Mouse (Mus musculus) midbrain, embryonic 16.5 days (tissue): ENCODE measurements around the gene Def6. TPM values are rescaled to one million over a fixed set of nuclear protein-coding genes. Genes with fewer than 3 reads are reported as not detected.

Source experiments
- ATAC-seq: fragments of 200-750 bp; cut with Nextera tagmentation; 2 replicates; pipeline ENCODE4 v1.8.0; 2017; ENCODE audit warnings: moderate TSS enrichment
- H3K27ac ChIP-seq: fragments of 300-500 bp; sonication (generic); 2 replicates; pipeline ENCODE4 v1.5.1; 2014; ENCODE audit warnings: mild to moderate bottlenecking, low read length, mixed read lengths
- H3K27me3 ChIP-seq: fragments of 300-500 bp; sonication (generic); 2 replicates; pipeline ENCODE4 v1.6.1; 2014; ENCODE audit warnings: low read depth, low read length, mixed read lengths; ENCODE audit not compliant: control insufficient read depth, insufficient read depth
- H3K36me3 ChIP-seq: fragments of 300-500 bp; sonication (generic); 2 replicates; pipeline ENCODE4 v1.6.1; 2014; ENCODE audit warnings: mild to moderate bottlenecking, low read length, moderate library complexity, mixed read lengths; ENCODE audit not compliant: control insufficient read depth, insufficient read depth
- H3K4me1 ChIP-seq: fragments of 300-500 bp; sonication (generic); 2 replicates; pipeline ENCODE4 v1.6.1; 2014; ENCODE audit warnings: mild to moderate bottlenecking, low read length, mixed read lengths; ENCODE audit not compliant: control insufficient read depth, insufficient read depth
- H3K4me2 ChIP-seq: fragments of 300-500 bp; sonication (generic); 2 replicates; pipeline ENCODE4 v1.6.1; 2014; ENCODE audit warnings: mild to moderate bottlenecking, low read length, mixed read lengths
- H3K4me3 ChIP-seq: fragments of 300-500 bp; sonication (generic); 2 replicates; pipeline ENCODE4 v1.5.1; 2014; ENCODE audit warnings: low read depth, mild to moderate bottlenecking, low read length, moderate library complexity, mixed read lengths
- H3K9ac ChIP-seq: fragments of 300-500 bp; sonication (generic); 2 replicates; pipeline ENCODE4 v1.6.1; 2014; ENCODE audit warnings: low read depth, low read length, mixed read lengths
- H3K9me3 ChIP-seq: fragments of 300-500 bp; sonication (generic); replicated peaks from 2 replicates; pipeline ENCODE4 v1.6.1; 2014; ENCODE audit warnings: mild to moderate bottlenecking, low read length, mixed read lengths; ENCODE audit not compliant: control insufficient read depth, poor library complexity, severe bottlenecking
- WGBS: fragments of 180-500 bp; shearing (Covaris S2); extraction: QIAGEN DNeasy Blood & Tissue Kit; methylation state at CpG from one replicate; pipeline ENCODE4 v1.1.7; 2014; 5-methylcytosine and 5-hydroxymethylcytosine counted together
- polyA plus RNA-seq: library from polyadenylated mRNA; unstranded; fragments of >200 nt; fragmentation: Nextera tagmentation; extraction: Ambion mirVana; gene quantifications from 2 replicates; pipeline ENCODE4 v1.2.1, GENCODE M21; 2015

The Def6 gene
- 6.1 and 6.8 TPM in 2 replicates for polyA plus RNA-seq

DNA sequence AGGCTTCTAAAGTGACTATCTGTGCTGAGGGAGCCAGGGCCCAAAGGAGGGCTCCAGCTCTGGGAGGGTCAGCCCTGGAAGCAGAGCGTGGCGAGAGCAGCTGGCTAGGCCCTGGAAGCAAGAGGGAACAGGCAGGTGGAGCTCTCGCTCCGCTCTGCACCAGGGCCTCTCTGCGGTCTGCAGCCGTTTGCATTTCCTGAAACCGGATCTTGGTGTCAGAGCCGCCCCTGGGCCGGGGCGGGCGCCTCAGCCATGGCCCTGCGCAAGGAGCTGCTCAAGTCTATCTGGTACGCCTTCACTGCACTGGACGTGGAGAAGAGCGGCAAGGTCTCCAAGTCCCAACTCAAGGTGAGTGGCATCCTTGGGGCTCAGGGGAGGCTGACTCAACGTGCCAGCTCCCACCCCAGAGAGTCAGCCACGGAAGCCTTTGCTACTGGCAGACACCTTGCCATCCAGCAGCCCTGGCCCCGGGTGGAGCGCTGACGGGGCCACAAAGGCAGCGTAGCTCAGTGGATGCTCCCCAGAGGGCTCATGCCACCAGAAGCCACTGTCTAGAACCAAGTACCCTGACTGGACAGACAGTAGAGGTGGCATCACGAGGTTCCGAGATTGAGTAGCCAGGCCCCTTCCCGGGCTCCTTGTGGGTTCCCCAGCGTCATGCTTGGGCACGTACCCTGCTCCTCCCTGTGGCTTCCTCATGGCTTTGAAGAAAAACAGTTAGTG lies at the start of gene Def6:
TSS of gene Def6 (plus strand) at position 188 of the 723 bp plus-strand sequence.
- no peaks in the 10 kb centered on the region for H3K27me3 ChIP-seq
- H3K36me3 ChIP-seq = 0 out of 2 replicates have a peak, but pooled peaks cover 7% of the 10 kb centered on the region
- peak; percentile 50; the same call in 1 of the 2 replicates for ATAC-seq
- no peaks in the 10 kb centered on the region for H3K9me3 ChIP-seq
- no peaks in the 10 kb centered on the region for H3K4me1 ChIP-seq
- peak within 1 kb of the TSS; percentile 32 for H3K4me2 ChIP-seq
- no peak within 1 kb of the TSS; the same call in 1 of the 2 replicates for H3K27ac ChIP-seq
- H3K9ac ChIP-seq = peak within 1 kb of the TSS; percentile 8; the same call in 1 of the 2 replicates
- WGBS = 24% methylated on average over 26 of the region's 26 CpGs
- H3K4me3 ChIP-seq = peak within 1 kb of the TSS; percentile 8; the same call in 1 of the 2 replicates

GRCm38 (mm10) chr17:28160361-28160760 lies 47.2 kb upstream of the Def6 start:
- H3K4me2 ChIP-seq = no peak overlapping the region
- H3K27me3 ChIP-seq = no peaks in the 10 kb centered on the region
- H3K4me1 ChIP-seq = 0 out of 2 replicates have a peak, but pooled peaks cover 2% of the 10 kb centered on the region
- 30% methylated on average over 10 of the region's 10 CpGs for WGBS
- no peak overlapping the region for H3K4me3 ChIP-seq
- ATAC-seq = no peak
- H3K27ac ChIP-seq = no peak overlapping the region
- peaks cover 4% of the 10 kb centered on the region; the same call in 1 of the 2 replicates for H3K36me3 ChIP-seq
- H3K9ac ChIP-seq = no peak overlapping the region
- no peaks in the 10 kb centered on the region for H3K9me3 ChIP-seq

DNA sequence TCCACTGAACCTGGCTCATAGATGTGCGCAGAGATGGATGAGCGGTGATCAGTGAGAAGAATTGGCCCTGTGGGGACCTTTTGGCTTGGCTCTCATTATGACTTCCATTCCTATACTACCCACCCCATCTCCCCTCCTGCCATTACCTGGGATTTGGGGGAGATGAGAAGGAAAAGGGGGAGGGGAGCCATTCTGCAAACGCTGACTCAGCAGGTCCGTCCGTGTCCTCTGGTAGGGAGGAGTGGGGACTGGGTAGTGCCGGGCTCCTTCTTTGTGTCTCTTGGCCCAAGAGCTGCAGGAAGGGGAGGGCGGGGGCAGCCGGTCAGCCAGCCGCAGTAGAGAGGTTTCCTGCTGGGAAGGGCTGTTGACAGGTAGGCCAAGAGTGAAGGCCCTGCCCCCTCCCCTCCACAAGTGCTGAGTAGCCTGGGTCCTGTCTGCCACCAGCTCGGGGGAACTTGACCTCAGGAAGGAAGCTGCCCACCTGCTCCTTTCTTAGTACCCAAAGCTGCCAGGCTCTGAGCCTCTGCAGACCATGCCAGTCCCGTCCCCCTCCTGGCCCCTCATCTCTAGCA lies 46.2 kb upstream of the Def6 start:
- H3K9ac ChIP-seq = no peak overlapping the region
- 0 out of 2 replicates have a peak, but pooled peaks cover 10% of the 10 kb centered on the region for H3K36me3 ChIP-seq

GRCm38 (mm10) chr17:28163666-28164065 lies 43.9 kb upstream of the Def6 start:
- Histone ChIP-seq H3K36me3 (peaks cover 17% of the 10 kb centered on the region), H3K4me3 (no peak overlapping the region), H3K4me2 (no peak overlapping the region), H3K4me1 (0 out of 2 replicates have a peak, but pooled peaks cover 2% of the 10 kb centered on the region), H3K9ac (no peak overlapping the region), H3K27me3 (no peaks in the 10 kb centered on the region), H3K27ac (no peak overlapping the region), H3K9me3 (no peaks in the 10 kb centered on the region)
- 0 out of 2 replicates have a peak, but pooled peaks have one; percentile 46 for ATAC-seq
- 7% methylated on average over 6 of the region's 6 CpGs for WGBS

More for the DNA sequence above, 46.2 kb upstream of the Def6 start:
- Histone ChIP-seq H3K9me3 (no peaks in the 10 kb centered on the region), H3K4me3 (no peak overlapping the region), H3K27ac (no peak overlapping the region), H3K4me2 (no peak overlapping the region), H3K27me3 (no peaks in the 10 kb centered on the region), H3K4me1 (0 out of 2 replicates have a peak, but pooled peaks cover 2% of the 10 kb centered on the region)
- ATAC-seq = no peak
- 34% methylated on average over 9 of the region's 11 CpGs for WGBS

GRCm38 (mm10) chr17:28170460-28171305 lies 36.9 kb upstream of the Def6 start:
- 94% methylated on average over 6 of the region's 6 CpGs for WGBS
- H3K36me3 ChIP-seq = peaks cover 16% of the 10 kb centered on the region
- no peaks in the 10 kb centered on the region for H3K9me3 ChIP-seq
- H3K27me3 ChIP-seq = no peaks in the 10 kb centered on the region
- H3K4me2 ChIP-seq = no peak overlapping the region
- no peak overlapping the region for H3K27ac ChIP-seq
- H3K4me1 ChIP-seq = peaks cover 2% of the 10 kb centered on the region
- no peak overlapping the region for H3K9ac ChIP-seq
- no peak overlapping the region for H3K4me3 ChIP-seq
- ATAC-seq = no peak

- H3K27me3 ChIP-seq = no peaks in the 10 kb centered on the region
- peaks cover 9% of the 10 kb centered on the region for H3K4me1 ChIP-seq
- H3K36me3 ChIP-seq = peaks cover 11% of the 10 kb centered on the region
- WGBS = 70% methylated on average over 9 of the region's 9 CpGs
- no peak overlapping the region for H3K4me2 ChIP-seq
- H3K27ac ChIP-seq = no peak overlapping the region; the same call in 1 of the 2 replicates
- no peak overlapping the region for H3K9ac ChIP-seq
- no peak for ATAC-seq
- no peaks in the 10 kb centered on the region for H3K9me3 ChIP-seq
- H3K4me3 ChIP-seq = no peak overlapping the region
Observed at GRCm38 (mm10) chr17:28172690-28173089, 34.9 kb upstream of the Def6 start.

DNA sequence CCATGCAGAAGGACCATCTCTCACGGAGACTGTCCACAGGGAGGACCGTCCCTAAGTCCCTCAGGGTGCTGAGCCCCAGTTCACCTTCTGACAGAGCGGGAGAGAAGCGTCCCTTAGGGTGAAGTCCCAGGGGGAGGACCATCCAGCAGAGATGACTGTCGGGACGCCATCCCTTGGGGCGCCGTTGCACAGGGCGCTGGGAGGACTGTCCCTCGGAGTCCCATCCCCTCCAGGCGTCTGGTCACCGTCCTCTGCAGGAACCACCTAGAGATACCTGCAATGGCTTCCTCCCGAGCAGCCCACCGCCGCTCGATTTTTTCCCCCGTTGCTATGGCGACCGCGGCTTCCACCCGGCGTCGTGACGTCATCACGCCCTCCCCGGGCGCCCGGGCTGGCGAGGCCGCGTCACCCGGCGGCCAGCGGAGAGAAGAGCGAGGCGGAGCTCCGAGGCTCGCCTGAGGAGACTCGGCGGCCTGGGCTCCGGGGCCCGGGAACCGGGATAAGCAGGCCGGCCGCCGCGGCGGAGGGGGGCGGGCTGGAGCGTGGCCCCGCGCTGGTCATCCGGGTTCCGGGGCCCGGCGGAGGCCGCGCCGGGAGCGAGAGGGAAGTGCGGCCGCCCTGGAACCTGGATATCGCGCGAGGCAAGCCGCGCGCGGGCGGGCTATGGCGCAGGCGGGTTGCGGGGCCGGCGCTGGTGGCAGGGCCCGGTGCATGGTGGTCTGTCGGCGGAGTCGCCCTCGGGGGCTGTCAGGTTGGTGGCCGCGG lies 30.6 kb upstream of the Def6 start, which contains the start of gene Zfp523:
TSS of gene Zfp523 (plus strand) at position 355 of the 765 bp plus-strand sequence.
- Histone ChIP-seq H3K4me2 (peak within 1 kb of the TSS; percentile 82), H3K9me3 (no peaks in the 10 kb centered on the region), H3K4me3 (peak within 1 kb of the TSS; percentile 84), H3K9ac (peak within 1 kb of the TSS; percentile 97), H3K27ac (peak within 1 kb of the TSS; percentile 92), H3K36me3 (no peaks in the 10 kb centered on the region), H3K27me3 (no peaks in the 10 kb centered on the region), H3K4me1 (peaks cover 29% of the 10 kb centered on the region)
- ATAC-seq = peak; percentile 86
- WGBS = under 1% methylated on average over 46 of the region's 82 CpGs

DNA sequence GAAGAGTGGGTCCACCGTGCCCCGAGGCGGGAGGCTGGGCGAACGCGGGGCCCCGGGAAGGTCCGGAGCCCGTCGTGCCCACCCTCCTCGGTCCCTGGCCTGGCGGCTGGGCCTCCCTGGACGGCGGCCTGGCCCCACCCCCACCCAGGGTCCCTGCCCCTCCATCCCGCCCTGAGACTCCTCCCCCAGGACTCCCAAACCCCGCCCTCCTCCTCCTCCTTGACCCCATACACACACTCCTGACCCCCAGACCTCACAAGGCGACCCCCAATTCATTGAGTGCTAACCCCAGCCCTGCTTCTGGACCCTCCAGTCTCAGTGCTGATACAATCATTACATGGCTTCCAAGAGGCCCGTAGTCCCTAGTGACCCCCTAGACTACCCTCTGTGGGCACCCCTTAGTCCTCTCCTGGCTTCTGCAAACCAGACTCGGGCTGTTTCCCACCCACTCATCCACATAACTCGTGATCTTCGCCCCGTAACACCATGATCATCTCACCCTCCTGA lies 30.0 kb upstream of the Def6 start:
- H3K27ac ChIP-seq = peak overlapping the region; percentile 92
- peaks cover 29% of the 10 kb centered on the region for H3K4me1 ChIP-seq
- H3K9ac ChIP-seq = peak overlapping the region; percentile 97
- H3K9me3 ChIP-seq = no peaks in the 10 kb centered on the region
- H3K4me3 ChIP-seq = peak overlapping the region; percentile 84
- peak overlapping the region; percentile 81 for H3K4me2 ChIP-seq
- no peaks in the 10 kb centered on the region for H3K36me3 ChIP-seq
- H3K27me3 ChIP-seq = no peaks in the 10 kb centered on the region
- WGBS = 7% methylated on average over 19 of the region's 22 CpGs
- peak; percentile 25 for ATAC-seq
